Mouse (Mus musculus) B cell, adult 62 days (primary cell): ENCODE measurements around the gene Atrx. TPM values are rescaled to one million over a fixed set of nuclear protein-coding genes. Genes with fewer than 3 reads are reported as not detected.

ENCODE experiments used
- total RNA-seq: library from RNA; stranded (reverse); gene quantifications from 4 replicates; pipeline ENCODE4 v1.2.4, GENCODE M21; 2023

The Atrx gene
- total RNA-seq: 207 to 228 TPM (median 216 TPM) in 4 replicates

GRCm38 (mm10) chrX:105928861-105929477 lies at the start of gene Atrx:
TSS of gene Atrx (minus strand) at chrX:105929403.

GRCm38 (mm10) chrX:105764162-105765004 lies 164.8 kb downstream of the Atrx start, which contains the start of gene Fgf16:
TSS of gene Fgf16 (plus strand) at chrX:105764279.

Other genes starting within 250 kb of the Atrx start
- not detected in 4 replicates for gene Fgf16, start 165.1 kb downstream of the Atrx start, total RNA-seq
- gene Magt1, start 82.5 kb upstream of the Atrx start, total RNA-seq: 28.8 to 36.3 TPM (median 33.2 TPM) in 4 replicates
- 113 to 133 TPM (median 114 TPM) in 4 replicates for gene Cox7b, start 86.3 kb upstream of the Atrx start, total RNA-seq
- gene Atp7a, start 97.9 kb upstream of the Atrx start, total RNA-seq: 14.8 to 16.4 TPM (median 15.6 TPM) in 4 replicates
- gene Tlr13, start 213.8 kb upstream of the Atrx start, total RNA-seq: 0.24 to 0.36 TPM (median 0.27 TPM) in 4 replicates